In genomic region chr7:55737125-55737912, GRCm38 (mm10) we compare ENCODE assay signal across 7 mouse cellular contexts. TPM values are rescaled to one million over a fixed set of nuclear protein-coding genes. Genes with fewer than 3 reads are reported as not detected.
DNase-seq lines count a peak whose midpoint lies in the region; ATAC-seq and TF ChIP-seq lines count a peak whose summit lies in the region.

No protein-coding gene starts in this region.

- intact Hi-C loops in gastrocnemius, postnatal 36 days (cut with DNase I): no loop called here

- no peak overlapping the region for H3K27ac ChIP-seq in cerebellum, adult 2 months (ENCODE audit: insufficient read depth, low read length)
- no peak overlapping the region; the same call in 1 of the 2 replicates for H3K27ac ChIP-seq in layer of hippocampus, adult 2 months
- H3K27ac ChIP-seq in midbrain, embryonic 12.5 days (replicated peaks): no peak overlapping the region

- TF ChIP-seq CTCF in cerebellum, adult 2 months (IDR thresholded peaks at IDR 0.05; ENCODE audit: borderline replicate concordance, insufficient read depth, low read depth, low read length): peak; percentile 47; the same call in 1 of the 2 replicates
- TF ChIP-seq CTCF in layer of hippocampus, adult 2 months (conservative IDR thresholded peaks at IDR 0.05): peak; percentile 78

- ATAC-seq in midbrain, embryonic 12.5 days (ENCODE audit: low FRiP score, low read depth): peak; percentile 64

- H3K4me2 ChIP-seq in midbrain, embryonic 12.5 days (replicated peaks): no peak overlapping the region

- no peak overlapping the region for H3K9ac ChIP-seq in midbrain, embryonic 12.5 days (replicated peaks)

- H3K4me1 ChIP-seq in cerebellum, adult 2 months (ENCODE audit: control insufficient read depth, insufficient read depth, low read length): no peaks in the 10 kb centered on the region; the same call in 1 of the 2 replicates
- no peaks in the 10 kb centered on the region for H3K4me1 ChIP-seq in midbrain, embryonic 12.5 days

- no peaks in the 10 kb centered on the region for H3K27me3 ChIP-seq in cerebellum, adult 2 months (ENCODE audit: control insufficient read depth, insufficient read depth, low read length)
- H3K27me3 ChIP-seq in midbrain, embryonic 12.5 days: no peaks in the 10 kb centered on the region

- WGBS in cerebellum, adult 2 months: 39% methylated on average over 4 of the region's 4 CpGs
- 58% methylated on average over 4 of the region's 4 CpGs for WGBS in midbrain, embryonic 12.5 days

- no peaks in the 10 kb centered on the region for H3K36me3 ChIP-seq in midbrain, embryonic 12.5 days

- H3K4me3 ChIP-seq in cerebellum, adult 2 months (replicated peaks; ENCODE audit: insufficient read depth, low read depth, low read length): no peak overlapping the region
- H3K4me3 ChIP-seq in layer of hippocampus, adult 2 months: no peak overlapping the region
- H3K4me3 ChIP-seq in midbrain, embryonic 12.5 days: no peak overlapping the region

- no peak for TF ChIP-seq POLR2A in cerebellum, adult 2 months (IDR thresholded peaks at IDR 0.05; ENCODE audit: borderline replicate concordance, insufficient read depth, low read length)

- peak; percentile 58 for DNase-seq in 416B (ENCODE audit: low read depth)
- DNase-seq in B cell, adult 2 months: peak; percentile 35 to 40
- peak; percentile 43 to 58 for DNase-seq in cerebellum, adult 2 months
- peak; percentile 66 to 73 for DNase-seq in frontal cortex, postnatal 10 days (ENCODE audit: low spot score in 2 of 2)
- DNase-seq in layer of hippocampus, adult 2 months (ENCODE audit: low spot score in 2 of 2): peak; percentile 68 to 70
- DNase-seq in gastrocnemius, postnatal 36 days: no peak

- no peaks in the 10 kb centered on the region for H3K9me3 ChIP-seq in midbrain, embryonic 12.5 days

RNA-seq across cellular contexts. Expression of gene Siglech, which starts 30.7 kb away (rescaled TPM):
- 7.5 and 7.8 TPM in 2 replicates for polyA plus RNA-seq in cerebellum, adult 2 months (2012; rRNA removed)
- total RNA-seq in layer of hippocampus, adult 2 months (2021): 10 to 100 TPM; 12.1 to 12.8 TPM
- 1.1 and 1.2 TPM in 2 replicates for polyA plus RNA-seq in midbrain, embryonic 12.5 days (2016; fragmentation: Nextera tagmentation; extraction: Ambion mirVana)
- total RNA-seq in gastrocnemius, postnatal 36 days (2021): under 1 TPM; 0.10 to 0.13 TPM

RNA-seq across cellular contexts. Expression of gene Tubgcp5, which starts 56.6 kb away (rescaled TPM):
- 26.9 and 30.4 TPM in 2 replicates for polyA plus RNA-seq in cerebellum, adult 2 months (2012; rRNA removed)
- 10 to 100 TPM; 29.5 to 32.9 TPM for total RNA-seq in layer of hippocampus, adult 2 months (2021)
- 45.0 and 45.8 TPM in 2 replicates for polyA plus RNA-seq in midbrain, embryonic 12.5 days (2016; fragmentation: Nextera tagmentation; extraction: Ambion mirVana)
- total RNA-seq in gastrocnemius, postnatal 36 days (2021): 1 to 10 TPM; 7.7 to 8.2 TPM

Comparison
In these comparisons a context has a peak if more than half of its experiments do, and no peak if none do; other contexts are left out.
1. DNase-seq: peak in 416B (single experiment), B cell, adult 2 months (2 of 2), cerebellum, adult 2 months (2 of 2), frontal cortex, postnatal 10 days (2 of 2) and layer of hippocampus, adult 2 months (2 of 2); none in gastrocnemius, postnatal 36 days (0 of 2).
2. RNA of gene Siglech, which starts 30.7 kb away (total RNA-seq): 12.1 to 12.8 TPM in layer of hippocampus, adult 2 months; 0.10 to 0.13 TPM in gastrocnemius, postnatal 36 days; every median in the first group is over 10 times any median in the second.